Mouse (Mus musculus): ENCODE data around the gene Ugt1a6a. TPM values are rescaled to one million over a fixed set of nuclear protein-coding genes. Genes with fewer than 3 reads are reported as not detected.

The Ugt1a6a gene
- polyA plus RNA-seq, 1 experiment, result 16.4 TPM

GRCm38 (mm10) chr1:88186325-88186935, 51.8 kb downstream of the Ugt1a6a start:
- TF ChIP-seq POLR2A (IDR thresholded peaks at IDR 0.05; ENCODE audit: low read depth, low read length) (no peak), CTCF (IDR thresholded peaks at IDR 0.05; ENCODE audit: borderline replicate concordance, insufficient read depth, low read length) (no peak)
- Histone ChIP-seq H3K4me3 (ENCODE audit: insufficient read depth, low read length) (no peak overlapping the region), H3K27ac (ENCODE audit: insufficient read depth, low read length) (no peak overlapping the region), H3K4me1 (ENCODE audit: control insufficient read depth, insufficient read depth, low read length) (no peaks in the 10 kb centered on the region)

DNA sequence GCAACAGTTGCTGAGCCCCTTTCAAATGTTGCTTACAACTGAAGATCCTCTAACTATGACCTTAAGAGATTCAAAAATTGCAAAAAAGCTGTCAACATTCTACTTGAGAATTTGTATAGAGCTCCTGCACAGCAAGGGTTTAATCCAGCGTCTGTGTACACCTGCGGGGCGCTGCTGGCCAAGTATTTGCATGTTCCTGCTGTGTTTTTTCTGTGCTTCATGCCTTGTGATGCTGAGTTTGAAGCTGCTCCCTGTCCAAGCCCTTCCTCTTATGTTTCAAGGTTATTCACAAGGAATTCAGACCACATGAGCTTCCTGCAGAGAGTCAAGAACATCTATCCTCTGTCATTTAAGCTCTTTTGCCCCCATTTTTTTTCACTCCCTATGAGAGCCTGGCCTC, 57.5 kb downstream of the Ugt1a6a start:
- no peak for TF ChIP-seq CTCF (IDR thresholded peaks at IDR 0.05; ENCODE audit: borderline replicate concordance, insufficient read depth, low read length)
- TF ChIP-seq POLR2A (IDR thresholded peaks at IDR 0.05; ENCODE audit: low read depth, low read length), result no peak
- no peaks in the 10 kb centered on the region for H3K4me1 ChIP-seq (ENCODE audit: control insufficient read depth, insufficient read depth, low read length)
- H3K27ac ChIP-seq (ENCODE audit: insufficient read depth, low read length), result no peak overlapping the region
- H3K4me3 ChIP-seq (ENCODE audit: insufficient read depth, low read length), result no peak overlapping the region

DNA sequence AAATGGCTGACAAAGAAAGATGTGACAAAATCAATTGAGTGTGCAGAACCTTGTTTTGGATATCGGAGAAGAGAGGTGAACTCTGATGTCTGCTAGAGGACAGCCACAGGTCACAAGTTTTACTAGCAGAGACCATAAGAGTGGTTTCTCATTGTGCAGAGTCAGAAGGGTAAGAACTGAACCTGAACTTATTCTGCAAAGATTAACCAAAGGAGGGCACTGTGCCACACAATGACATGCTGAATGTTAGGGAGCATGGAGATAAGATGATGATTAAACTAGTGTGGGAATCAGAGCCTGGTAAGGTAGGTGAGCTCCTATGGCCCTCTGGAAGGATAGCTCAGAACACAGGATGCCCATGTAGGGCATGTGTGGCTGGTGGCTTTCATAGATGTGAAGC, 61.1 kb downstream of the Ugt1a6a start:
- TF ChIP-seq CTCF (IDR thresholded peaks at IDR 0.05; ENCODE audit: borderline replicate concordance, insufficient read depth, low read length) (no peak), POLR2A (IDR thresholded peaks at IDR 0.05; ENCODE audit: low read depth, low read length) (no peak)
- Histone ChIP-seq H3K27ac (ENCODE audit: insufficient read depth, low read length) (no peak overlapping the region), H3K4me1 (ENCODE audit: control insufficient read depth, insufficient read depth, low read length) (no peaks in the 10 kb centered on the region), H3K4me3 (ENCODE audit: insufficient read depth, low read length) (no peak overlapping the region)

- Histone ChIP-seq H3K4me1 (ENCODE audit: control insufficient read depth, insufficient read depth, low read length) (no peaks in the 10 kb centered on the region), H3K4me3 (ENCODE audit: insufficient read depth, low read length) (no peak overlapping the region), H3K27ac (ENCODE audit: insufficient read depth, low read length) (no peak overlapping the region)
- no peak for TF ChIP-seq CTCF (IDR thresholded peaks at IDR 0.05; ENCODE audit: borderline replicate concordance, insufficient read depth, low read length)
Observed at GRCm38 (mm10) chr1:88197443-88197842, 62.8 kb downstream of the Ugt1a6a start.

GRCm38 (mm10) chr1:88199996-88200395, 65.4 kb downstream of the Ugt1a6a start:
- no peak for TF ChIP-seq POLR2A (IDR thresholded peaks at IDR 0.05; ENCODE audit: low read depth, low read length)
- no peak for TF ChIP-seq CTCF (IDR thresholded peaks at IDR 0.05; ENCODE audit: borderline replicate concordance, insufficient read depth, low read length)
- no peak overlapping the region for H3K27ac ChIP-seq (ENCODE audit: insufficient read depth, low read length)
- H3K4me1 ChIP-seq (ENCODE audit: control insufficient read depth, insufficient read depth, low read length), result no peaks in the 10 kb centered on the region
- no peak overlapping the region for H3K4me3 ChIP-seq (ENCODE audit: insufficient read depth, low read length)

- Histone ChIP-seq H3K4me1 (ENCODE audit: control insufficient read depth, insufficient read depth, low read length) (no peaks in the 10 kb centered on the region), H3K27ac (ENCODE audit: insufficient read depth, low read length) (no peak within 1 kb of the TSS), H3K4me3 (ENCODE audit: insufficient read depth, low read length) (no peak within 1 kb of the TSS)
- no peak for TF ChIP-seq CTCF (IDR thresholded peaks at IDR 0.05; ENCODE audit: borderline replicate concordance, insufficient read depth, low read length)
Observed at GRCm38 (mm10) chr1:88200456-88200855, 65.8 kb downstream of the Ugt1a6a start, which contains the start of gene Ugt1a2. Gene Ugt1a2, plus strand, starts transcription at chr1:88200601.

- Histone ChIP-seq H3K4me1 (ENCODE audit: control insufficient read depth, insufficient read depth, low read length) (no peaks in the 10 kb centered on the region), H3K27ac (ENCODE audit: insufficient read depth, low read length) (no peak within 1 kb of the TSS)
Observed at GRCm38 (mm10) chr1:88205294-88205922, 70.8 kb downstream of the Ugt1a6a start, which contains the start of gene Dnajb3. Gene Dnajb3, minus strand, starts transcription at chr1:88205782.

GRCm38 (mm10) chr1:88206843-88207479, 72.4 kb downstream of the Ugt1a6a start:
- Histone ChIP-seq H3K4me1 (ENCODE audit: control insufficient read depth, insufficient read depth, low read length) (no peaks in the 10 kb centered on the region), H3K4me3 (ENCODE audit: insufficient read depth, low read length) (no peak overlapping the region)
- no peak for TF ChIP-seq CTCF (IDR thresholded peaks at IDR 0.05; ENCODE audit: borderline replicate concordance, insufficient read depth, low read length)
- no peak for TF ChIP-seq POLR2A (IDR thresholded peaks at IDR 0.05; ENCODE audit: low read depth, low read length)

More at GRCm38 (mm10) chr1:88205294-88205922, 70.8 kb downstream of the Ugt1a6a start, which contains the start of gene Dnajb3:
- TF ChIP-seq POLR2A (IDR thresholded peaks at IDR 0.05; ENCODE audit: low read depth, low read length) (peak; percentile 76), CTCF (IDR thresholded peaks at IDR 0.05; ENCODE audit: borderline replicate concordance, insufficient read depth, low read length) (no peak)
- peak within 1 kb of the TSS; percentile 44 for H3K4me3 ChIP-seq (ENCODE audit: insufficient read depth, low read length)

GRCm38 (mm10) chr1:88211812-88212211, 77.2 kb downstream of the Ugt1a6a start, which contains the start of gene Ugt1a1:
Gene Ugt1a1, plus strand, starts transcription at chr1:88211959.
- no peak within 1 kb of the TSS for H3K4me3 ChIP-seq (ENCODE audit: insufficient read depth, low read length)
- H3K4me1 ChIP-seq (ENCODE audit: control insufficient read depth, insufficient read depth, low read length), result no peaks in the 10 kb centered on the region
- TF ChIP-seq POLR2A (IDR thresholded peaks at IDR 0.05; ENCODE audit: low read depth, low read length), result no peak
- TF ChIP-seq CTCF (IDR thresholded peaks at IDR 0.05; ENCODE audit: borderline replicate concordance, insufficient read depth, low read length), result no peak
- no peak within 1 kb of the TSS for H3K27ac ChIP-seq (ENCODE audit: insufficient read depth, low read length)

More at GRCm38 (mm10) chr1:88206843-88207479, 72.4 kb downstream of the Ugt1a6a start:
- no peak overlapping the region for H3K27ac ChIP-seq (ENCODE audit: insufficient read depth, low read length)
